Mouse (Mus musculus) Patski (cell line): ENCODE measurements around the gene Hpse2. TPM values are rescaled to one million over a fixed set of nuclear protein-coding genes. Genes with fewer than 3 reads are reported as not detected.

Experiments
- ATAC-seq: fragments of 100-300 bp; one replicate; pipeline ENCODE4 v1.8.0; 2021
- CTCF ChIA-PET: fragments of 350-600 bp; sonication (Branson Sonifier 250); formaldehyde crosslinking; loops from one replicate; lab custom pipeline; 2022; ENCODE audit warnings: inconsistent platforms; lab: Charles Lee
- POLR2A ChIA-PET: fragments of 350-600 bp; sonication (Branson Sonifier 250); formaldehyde crosslinking; loops from one replicate; lab custom pipeline; 2022; ENCODE audit warnings: antibody characterized with exemption, inconsistent platforms; lab: Charles Lee
- DNase-seq: peaks from one replicate; pipeline ENCODE4 v3.0.0-alpha.2; 2011; ENCODE audit warnings: low read depth, low spot score
- H3K27me3 ChIP-seq: fragments of 371-371 bp; one replicate; pipeline ENCODE4 v1.5.1; 2021
- CTCF ChIP-seq: fragments of 100-300 bp; IDR thresholded peaks from one replicate; pipeline ENCODE4 v1.5.1; 2021
- in situ Hi-C: fragments of 300-500 bp; cut with MboI; formaldehyde crosslinking; loops from 3 replicates; pipeline ENCODE4 v1.11.1; 2018; ENCODE audit warnings: low pct_unique_long_range_greater_than_20kb, mixed read lengths
- polyA plus RNA-seq: library from polyadenylated mRNA; unstranded; gene quantifications from one replicate; pipeline ENCODE4 v1.2.3, GENCODE M21; 2021

Gene Hpse2
- polyA plus RNA-seq, 1 experiment from 2014 or later = not detected

DNA sequence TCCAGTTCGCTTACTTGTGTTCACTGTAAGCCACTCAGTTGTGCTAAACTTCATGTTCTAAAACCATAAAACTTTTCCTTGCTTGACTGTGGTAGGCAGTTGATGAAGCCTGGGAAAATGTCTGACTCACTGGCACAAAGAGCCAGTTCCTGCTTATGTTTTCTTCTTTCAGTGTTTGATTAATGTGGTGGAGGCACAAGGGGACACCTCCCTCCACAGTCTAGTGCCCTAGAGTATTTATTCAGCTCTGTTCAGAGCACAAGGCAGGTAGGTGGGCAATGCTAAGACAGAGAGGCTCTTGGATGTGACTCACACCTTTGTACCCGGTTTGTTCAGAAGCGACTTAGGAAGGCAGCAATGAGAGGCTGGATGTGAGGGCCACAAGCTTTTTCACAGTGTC is 560.3 kb downstream of the Hpse2 start:
- POLR2A ChIA-PET = no interaction called here
- peaks cover 51% of the 10 kb centered on the region for H3K27me3 ChIP-seq
- in situ Hi-C loops = no loop called here
- no peak for TF ChIP-seq CTCF
- ATAC-seq (peak; percentile 17), DNase-seq (no peak)
- CTCF ChIA-PET = interaction anchor here (1.9 kb wide), 1 partner anchor 29 kb away, joined by 5 read pairs; no protein-coding TSS in a partner anchor

DNA sequence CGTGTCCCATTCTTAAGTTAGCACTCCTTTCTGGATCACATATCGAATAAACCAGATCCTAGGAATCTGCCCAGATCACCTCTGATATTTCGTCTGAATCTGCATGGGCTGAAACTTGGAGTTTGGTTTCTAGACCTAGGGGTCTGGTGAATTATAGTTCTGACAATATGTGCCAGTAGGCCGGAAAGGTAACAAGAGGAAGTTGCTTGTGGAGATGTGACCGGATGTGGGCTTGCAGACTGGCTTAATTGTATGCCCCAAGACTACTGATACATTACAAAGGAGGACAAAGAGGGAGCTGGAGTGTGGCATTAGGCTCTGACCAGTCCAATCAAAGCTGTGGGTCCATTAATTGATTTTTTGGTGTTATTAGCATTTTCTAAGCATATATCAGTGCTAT is 568.0 kb downstream of the Hpse2 start:
- ATAC-seq (no peak), DNase-seq (no peak)
- H3K27me3 ChIP-seq = peaks cover 64% of the 10 kb centered on the region
- CTCF ChIA-PET = interaction anchor here (1.1 kb wide), 1 partner anchor 10 kb away, joined by 4 read pairs; no protein-coding TSS in a partner anchor
- TF ChIP-seq CTCF = no peak
- in situ Hi-C loops = no loop called here
- POLR2A ChIA-PET = no interaction called here

DNA sequence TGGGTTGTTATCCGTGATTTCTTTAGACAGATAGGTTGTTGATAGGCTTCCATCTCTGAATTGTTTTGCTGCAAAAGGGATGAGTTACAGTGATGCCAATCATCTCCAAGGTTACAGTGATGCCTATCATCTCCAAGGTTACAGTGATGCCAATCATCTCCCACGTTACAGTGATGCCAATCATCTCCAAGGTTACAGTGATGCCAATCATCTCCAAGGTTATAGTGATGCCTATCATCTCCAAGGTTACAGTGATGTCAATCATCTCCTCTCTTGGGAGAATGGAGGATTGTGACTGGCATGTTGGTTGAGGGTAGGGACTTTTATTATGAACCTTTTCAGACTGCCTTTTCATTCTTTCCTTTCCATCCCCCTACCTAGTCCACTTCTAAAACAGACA is 570.4 kb downstream of the Hpse2 start:
- peaks cover 78% of the 10 kb centered on the region for H3K27me3 ChIP-seq
- TF ChIP-seq CTCF = no peak
- CTCF ChIA-PET = no interaction called here
- ATAC-seq = no peak
- no peak for DNase-seq
- in situ Hi-C loops = no loop called here
- POLR2A ChIA-PET = no interaction called here

DNA sequence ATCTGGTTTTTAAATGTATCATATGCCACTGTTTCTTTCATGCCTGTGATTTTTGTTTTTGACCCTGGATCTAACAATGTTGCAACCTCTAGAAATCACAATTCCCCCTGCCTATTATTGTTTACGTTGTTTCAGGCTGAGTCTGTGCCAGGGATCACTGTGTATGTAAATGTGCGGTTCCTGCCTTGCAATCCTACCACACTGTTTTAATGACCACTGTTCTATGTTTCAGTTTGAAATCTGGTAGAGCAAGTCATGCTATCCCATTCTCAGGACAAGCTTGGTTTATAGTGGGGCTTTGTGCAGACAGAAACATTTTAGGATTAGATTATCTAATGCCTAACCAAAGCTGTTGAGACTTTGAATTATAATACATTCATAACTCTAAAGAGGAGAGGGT is 571.9 kb downstream of the Hpse2 start:
- ATAC-seq (no peak), DNase-seq (no peak)
- peaks cover 86% of the 10 kb centered on the region for H3K27me3 ChIP-seq
- TF ChIP-seq CTCF = no peak
- POLR2A ChIA-PET = no interaction called here
- in situ Hi-C loops = no loop called here
- CTCF ChIA-PET = interaction anchor here (1.5 kb wide), 1 partner anchor 13 kb away, joined by 3 read pairs; no protein-coding TSS in a partner anchor

DNA sequence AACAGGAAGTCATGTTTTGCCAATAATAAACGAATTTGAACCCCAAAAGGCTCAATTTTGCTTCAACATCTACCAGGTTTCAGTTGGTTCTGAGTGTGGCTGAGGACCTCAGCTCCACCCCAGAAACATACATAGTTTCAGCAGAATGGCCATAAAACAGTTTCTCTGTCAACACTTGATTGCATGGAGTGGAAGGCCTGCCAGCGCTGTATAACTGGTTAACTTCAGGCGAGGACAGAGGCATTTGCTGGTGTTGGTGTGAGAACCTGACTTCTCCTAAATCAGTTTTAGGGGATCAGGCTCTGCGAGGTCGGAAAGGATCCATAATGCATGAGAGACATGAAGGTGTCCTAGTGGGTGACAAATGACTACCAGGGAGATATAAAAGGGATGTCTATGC is 578.0 kb downstream of the Hpse2 start:
- DNase-seq (no peak), ATAC-seq (no peak)
- no peak for TF ChIP-seq CTCF
- ChIA-PET POLR2A (no interaction called here), CTCF (no interaction called here)
- in situ Hi-C loops = no loop called here
- peaks cover 88% of the 10 kb centered on the region for H3K27me3 ChIP-seq

DNA sequence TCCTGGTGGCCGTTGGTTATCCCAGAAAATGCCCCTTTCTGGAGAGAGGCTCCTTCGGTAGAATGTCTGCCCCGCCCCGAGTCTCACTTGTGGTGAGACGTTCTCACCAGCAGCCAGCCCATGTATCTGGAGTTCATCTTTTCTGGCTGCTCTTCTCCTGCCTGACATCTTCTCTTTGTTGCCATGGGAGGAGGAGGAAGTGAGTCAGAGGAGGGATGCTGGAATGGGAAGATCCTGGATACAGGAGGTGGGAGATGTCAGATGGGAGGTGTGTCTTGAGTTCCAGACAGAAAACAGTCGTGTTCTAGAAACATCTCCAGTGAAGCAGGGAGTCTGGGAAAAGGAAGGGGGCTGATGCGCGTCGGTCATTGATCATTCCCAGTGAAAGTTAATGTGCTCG is 578.7 kb downstream of the Hpse2 start:
- peaks cover 87% of the 10 kb centered on the region for H3K27me3 ChIP-seq
- no peak for DNase-seq
- ChIA-PET POLR2A (no interaction called here), CTCF (no interaction called here)
- in situ Hi-C loops = loop anchor here (10.0 kb wide), 1 partner anchor 205 kb away; no protein-coding TSS in a partner anchor
- ATAC-seq = no peak
- no peak for TF ChIP-seq CTCF

DNA sequence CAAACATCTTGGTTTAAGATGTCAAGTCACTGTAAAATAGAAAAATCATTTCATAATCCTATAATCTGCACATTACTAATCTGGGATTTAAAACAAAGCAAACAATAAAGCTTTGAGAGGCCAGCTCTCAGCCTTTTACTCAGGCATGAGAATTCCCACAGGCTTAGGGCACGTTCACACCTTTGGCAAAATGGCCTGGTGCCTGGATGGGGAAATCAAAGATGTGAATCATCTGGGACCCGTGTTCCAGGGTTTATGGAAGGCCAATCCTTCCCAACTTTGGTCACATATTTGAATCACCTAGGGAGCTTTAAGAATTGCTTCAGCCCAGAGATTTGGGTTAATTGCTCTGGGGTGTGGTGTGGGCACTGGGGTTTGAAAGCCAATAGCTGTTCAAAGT is 590.3 kb downstream of the Hpse2 start:
- ChIA-PET POLR2A (interaction anchor here (0.6 kb wide), 1 partner anchor 458 kb away, joined by 3 read pairs; no protein-coding TSS in a partner anchor), CTCF (interaction anchor here (0.9 to 3.0 kb wide), 5 partner anchors 10 to 681 kb away, joined by 5 to 12 read pairs (median 5); no protein-coding TSS in a partner anchor)
- peaks cover 56% of the 10 kb centered on the region for H3K27me3 ChIP-seq
- TF ChIP-seq CTCF = no peak
- peak; percentile 38 for ATAC-seq
- in situ Hi-C loops = loop anchor here (5.0 to 25.0 kb wide), 3 partner anchors 514 to 814 kb away; partner anchors contain the start of genes Hpse2 and Nkx2-3
- DNase-seq = no peak

DNA sequence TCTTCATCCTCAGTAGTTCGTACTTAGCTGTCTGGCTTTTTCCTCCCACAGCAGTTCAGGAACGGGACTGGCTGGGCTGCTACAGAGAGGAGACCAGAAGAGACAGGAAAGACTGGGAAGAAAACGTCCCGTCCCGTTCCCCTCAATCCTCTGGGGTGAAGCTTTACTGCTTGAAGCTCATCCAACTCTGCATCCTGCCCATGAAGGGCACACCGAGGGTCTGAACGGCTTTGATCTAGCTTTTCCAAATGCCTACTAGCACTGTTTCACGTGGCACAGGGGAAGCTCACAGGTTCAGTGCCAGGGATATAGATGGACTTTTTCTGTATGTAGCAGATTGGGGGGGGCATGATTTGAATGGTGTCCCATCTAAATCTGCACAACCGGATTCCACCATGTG is 592.4 kb downstream of the Hpse2 start:
- no peak for TF ChIP-seq CTCF
- H3K27me3 ChIP-seq = peaks cover 56% of the 10 kb centered on the region
- DNase-seq = no peak
- ChIA-PET CTCF (interaction anchor here (0.8 to 3.8 kb wide), 6 partner anchors 19 to 693 kb away, joined by 3 to 18 read pairs (median 4); no protein-coding TSS in a partner anchor), POLR2A (interaction anchor here (0.6 kb wide), 3 partner anchors 183 to 479 kb away, joined by 3 to 4 read pairs (median 3); no protein-coding TSS in a partner anchor)
- no peak for ATAC-seq
- in situ Hi-C loops = loop anchor here (5.0 to 25.0 kb wide), 3 partner anchors 516 to 816 kb away; partner anchors contain the start of genes Hpse2 and Nkx2-3

DNA sequence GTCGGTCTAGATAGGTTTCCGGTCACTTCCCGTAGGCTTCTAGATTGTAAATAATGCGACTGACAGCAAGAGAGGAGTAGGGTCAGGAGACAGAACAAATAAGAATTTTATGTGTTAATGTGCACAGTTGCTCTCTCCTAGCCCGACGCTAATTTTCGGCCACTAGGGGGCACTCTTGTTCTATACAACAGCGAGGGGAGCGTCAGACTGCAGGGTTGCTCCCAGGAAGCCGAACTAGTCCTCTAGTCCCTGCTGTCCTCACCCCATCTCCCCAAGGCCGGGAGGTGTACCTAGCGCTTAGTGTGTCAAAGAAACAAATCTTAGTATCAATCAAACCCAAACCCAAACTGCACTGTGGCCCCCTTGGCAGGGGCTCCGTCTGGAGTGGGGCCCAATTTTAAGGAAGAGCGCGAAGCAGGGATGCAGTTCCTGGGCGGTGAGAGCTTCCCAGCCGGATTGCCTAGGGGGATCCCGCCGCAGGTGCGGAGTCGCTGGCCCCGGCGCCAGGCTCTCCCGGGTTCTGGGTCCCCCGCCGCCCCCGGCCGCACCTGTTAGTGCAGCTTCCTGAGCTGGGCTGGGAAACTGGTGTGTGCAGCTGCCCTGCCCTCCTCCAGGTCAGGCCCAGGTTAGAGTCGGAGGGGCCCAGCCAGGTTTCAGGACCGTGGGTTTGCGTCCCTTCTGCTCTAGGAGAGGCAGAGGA is 593.1 kb downstream of the Hpse2 start:
- TF ChIP-seq CTCF = peak; percentile 93
- in situ Hi-C loops = loop anchor here (5.0 to 25.0 kb wide), 4 partner anchors 517 to 817 kb away; partner anchors contain the start of genes Hpse2 and Nkx2-3
- POLR2A ChIA-PET = interaction anchor here (0.6 kb wide), 1 partner anchor 183 kb away, joined by 4 read pairs; no protein-coding TSS in a partner anchor

DNA sequence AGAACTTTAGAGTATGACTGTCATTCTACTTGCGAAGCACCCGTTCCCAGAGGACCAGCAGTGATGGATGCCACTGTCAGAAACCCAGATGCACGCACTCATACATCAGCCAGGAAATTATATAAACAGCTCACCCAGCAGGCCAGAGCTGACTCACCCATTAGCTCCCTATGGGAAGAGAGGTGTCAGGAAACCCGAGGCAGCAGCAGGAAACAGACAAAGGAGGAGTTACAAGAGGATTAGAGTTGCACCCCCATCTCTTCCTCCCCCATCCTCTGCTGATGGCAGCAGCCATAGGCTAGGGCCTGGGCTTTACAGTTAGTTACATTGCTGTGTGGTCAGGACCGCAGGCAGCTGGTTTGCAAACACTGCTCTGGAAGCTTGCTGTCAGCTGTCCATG is 599.8 kb downstream of the Hpse2 start:
- TF ChIP-seq CTCF = no peak
- in situ Hi-C loops = loop anchor here (25.0 kb wide), 1 partner anchor 824 kb away; the partner anchor contains the start of gene Nkx2-3
- ATAC-seq = peak; percentile 51
- ChIA-PET POLR2A (no interaction called here), CTCF (interaction anchor here (1.0 to 2.0 kb wide), 3 partner anchors 9 to 608 kb away, joined by 3 to 6 read pairs (median 5); partner anchors contain the start of gene Hps1)
- peaks cover 32% of the 10 kb centered on the region for H3K27me3 ChIP-seq
- no peak for DNase-seq

More for the DNA sequence above, 593.1 kb downstream of the Hpse2 start:
- DNase-seq = no peak
- CTCF ChIA-PET = interaction anchor here (0.8 to 3.8 kb wide), 7 partner anchors 14 to 693 kb away, joined by 3 to 18 read pairs (median 4); no protein-coding TSS in a partner anchor
- ATAC-seq = peak; percentile 86
- H3K27me3 ChIP-seq = peaks cover 60% of the 10 kb centered on the region
